Mouse (Mus musculus) lung, postnatal 36 days (tissue): ENCODE results near the gene Eif2d.

Experiments used
- DNase-seq: peaks from one replicate; pipeline ENCODE4 v3.0.0; 2022; ENCODE audit warnings: mixed read lengths

The Eif2d gene

GRCm38 (mm10) chr1:131221822-131222590, 69.0 kb downstream of the Eif2d start:
- DNase-seq = peak; percentile 59

GRCm38 (mm10) chr1:131223345-131223744, 70.4 kb downstream of the Eif2d start:
- no peak for DNase-seq

GRCm38 (mm10) chr1:131224848-131225471, 72.0 kb downstream of the Eif2d start:
- no peak for DNase-seq

- no peak for DNase-seq
Measured at GRCm38 (mm10) chr1:131228225-131228624, 75.2 kb downstream of the Eif2d start.

GRCm38 (mm10) chr1:131228659-131229058, 75.7 kb downstream of the Eif2d start:
- no peak for DNase-seq

GRCm38 (mm10) chr1:131233527-131233926, 80.5 kb downstream of the Eif2d start:
- DNase-seq = no peak

- no peak for DNase-seq
Measured at GRCm38 (mm10) chr1:131236077-131236476, 83.1 kb downstream of the Eif2d start.
